13 mouse cellular contexts compared by ENCODE assay signal in the genomic region with DNA sequence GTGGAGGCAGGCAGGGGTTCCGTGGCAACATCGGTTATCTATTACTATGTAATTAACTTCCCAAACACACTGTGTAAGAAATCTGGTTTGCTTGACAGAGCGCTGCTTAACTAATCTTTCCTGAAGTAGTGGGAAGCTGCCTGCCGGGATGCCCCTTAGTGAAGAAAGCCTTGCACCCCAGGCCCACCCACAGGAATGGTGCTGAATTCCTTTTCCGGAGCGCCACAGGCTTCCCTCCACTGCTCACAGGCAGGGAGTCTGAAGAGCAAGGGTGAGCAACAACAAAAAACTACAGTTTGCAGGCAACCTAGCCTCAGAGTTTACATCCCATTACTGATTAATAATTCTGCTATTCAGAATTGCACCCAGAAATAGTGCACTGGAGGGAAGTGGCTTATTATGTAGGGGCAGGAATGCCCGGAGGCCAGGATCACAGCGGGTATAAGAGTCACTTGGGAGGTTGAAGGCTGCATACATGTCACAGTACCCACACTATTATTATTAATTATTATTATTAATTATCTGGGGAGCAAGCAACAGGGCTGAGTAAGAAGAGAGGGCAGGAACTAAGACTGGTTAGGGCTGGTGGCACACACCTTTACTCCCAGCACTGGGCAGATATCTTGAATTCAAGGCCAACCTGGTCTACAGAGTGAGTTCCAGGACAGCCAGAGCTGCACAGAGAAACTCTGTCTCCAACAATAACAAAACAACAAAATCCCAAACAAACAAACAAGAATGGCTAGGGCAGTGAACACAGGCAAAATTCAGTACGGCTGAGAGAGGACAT. TPM values are rescaled to one million over a fixed set of nuclear protein-coding genes. Genes with fewer than 3 reads are reported as not detected.
DNase-seq lines count a peak whose midpoint lies in the region; ATAC-seq and TF ChIP-seq lines count a peak whose summit lies in the region.
"Had no signal": no experiment of that assay in that cellular context is flagged by ENCODE, and none has a peak within 500 bp of the region (broad histone marks: within the 10 kb centered on the region; RNA-seq: fewer than 3 reads in every experiment).

No protein-coding gene starts in this region.

- H3K4me3 ChIP-seq in heart, embryonic 13.5 days = 0 out of 2 replicates have a peak overlapping the region, but pooled peaks have one; percentile 0
- H3K4me3 ChIP-seq in lung, embryonic 14.5 days (ENCODE audit: low read depth, low read length) = no peak overlapping the region
- no peak overlapping the region for H3K4me3 ChIP-seq in embryonic facial prominence, embryonic 12.5 days

- H3K4me1 ChIP-seq in heart, embryonic 13.5 days = peaks cover 22% of the 10 kb centered on the region
- peaks cover 5% of the 10 kb centered on the region; the same call in 1 of the 2 replicates for H3K4me1 ChIP-seq in lung, embryonic 14.5 days (ENCODE audit: insufficient read depth)
- H3K4me1 ChIP-seq in embryonic facial prominence, embryonic 12.5 days = peaks cover 14% of the 10 kb centered on the region

- no peaks in the 10 kb centered on the region for H3K36me3 ChIP-seq in heart, embryonic 13.5 days
- no peaks in the 10 kb centered on the region for H3K36me3 ChIP-seq in lung, embryonic 14.5 days (ENCODE audit: insufficient read depth)
- H3K36me3 ChIP-seq in embryonic facial prominence, embryonic 12.5 days = no peaks in the 10 kb centered on the region

- no peak for DNase-seq in heart, postnatal 25 days (ENCODE audit: low spot score)
- peak; percentile 21 for DNase-seq in lung, embryonic 14.5 days
- DNase-seq in lung, postnatal 25 days (ENCODE audit: low spot score) = no peak
- DNase-seq in retina, embryonic 14.5 days (ENCODE audit: low spot score) = peak; percentile 17
- DNase-seq in layer of hippocampus, postnatal 36 days = no peak
- no peak for DNase-seq in lung, postnatal 36 days
- DNase-seq: adrenal gland, postnatal 25 days; gastrocnemius, postnatal 36 days; right cerebral cortex, postnatal 4 days had no signal

- H3K9me3 ChIP-seq in heart, embryonic 13.5 days = no peaks in the 10 kb centered on the region
- no peaks in the 10 kb centered on the region for H3K9me3 ChIP-seq in lung, embryonic 14.5 days (ENCODE audit: low read depth, low read length)
- no peaks in the 10 kb centered on the region for H3K9me3 ChIP-seq in embryonic facial prominence, embryonic 12.5 days

- 13% methylated on average over 9 of the region's 9 CpGs for WGBS in heart, embryonic 13.5 days
- WGBS in lung, embryonic 14.5 days = 31% methylated on average over 9 of the region's 9 CpGs
- 16% methylated on average over 9 of the region's 9 CpGs for WGBS in embryonic facial prominence, embryonic 12.5 days

- H3K9ac ChIP-seq in heart, embryonic 13.5 days = no peak overlapping the region
- no peak overlapping the region for H3K9ac ChIP-seq in lung, embryonic 14.5 days
- no peak overlapping the region for H3K9ac ChIP-seq in embryonic facial prominence, embryonic 12.5 days

- peak overlapping the region; percentile 41 for H3K4me2 ChIP-seq in heart, embryonic 13.5 days
- no peak overlapping the region for H3K4me2 ChIP-seq in lung, embryonic 14.5 days
- peak overlapping the region; percentile 25 for H3K4me2 ChIP-seq in embryonic facial prominence, embryonic 12.5 days (replicated peaks)

- no peaks in the 10 kb centered on the region for H3K27me3 ChIP-seq in heart, embryonic 13.5 days (replicated peaks)
- H3K27me3 ChIP-seq in lung, embryonic 14.5 days (ENCODE audit: insufficient read depth, low read length) = no peaks in the 10 kb centered on the region
- H3K27me3 ChIP-seq in embryonic facial prominence, embryonic 12.5 days = no peaks in the 10 kb centered on the region

- H3K27ac ChIP-seq in heart, embryonic 13.5 days (replicated peaks) = peak overlapping the region; percentile 44
- 0 out of 2 replicates have a peak overlapping the region, but pooled peaks have one; percentile 2 for H3K27ac ChIP-seq in lung, embryonic 14.5 days (ENCODE audit: low read depth)
- peak overlapping the region; percentile 36; the same call in 1 of the 2 replicates for H3K27ac ChIP-seq in embryonic facial prominence, embryonic 12.5 days
- H3K27ac ChIP-seq: hindbrain, postnatal 0 days had no signal

- no peak for TF ChIP-seq CTCF in lung, embryonic 14.5 days (IDR thresholded peaks at IDR 0.05; ENCODE audit: low read depth)

- ATAC-seq in heart, embryonic 13.5 days (ENCODE audit: extremely low read depth, insufficient number of reproducible peaks, low FRiP score, low TSS enrichment) = no peak
- peak; percentile 28; the same call in 1 of the 2 replicates for ATAC-seq in lung, embryonic 14.5 days (ENCODE audit: insufficient read depth)
- ATAC-seq in embryonic facial prominence, embryonic 12.5 days (ENCODE audit: insufficient number of reproducible peaks, insufficient read depth, low FRiP score, low TSS enrichment) = no peak
- ATAC-seq: hindbrain, postnatal 0 days; midbrain, embryonic 16.5 days had no signal

- intact Hi-C loops in heart, postnatal 25 days (cut with DNase I) = no loop called here

RNA-seq across cellular contexts. Expression of gene Sinhcaf, which starts 26.0 kb away (rescaled TPM):
- 65.0 and 79.9 TPM in 2 replicates for polyA plus RNA-seq in heart, embryonic 13.5 days (2015; fragmentation: Nextera tagmentation; extraction: Ambion mirVana)
- 1 to 10 TPM; 4.9 to 5.7 TPM for total RNA-seq in heart, postnatal 25 days (2021)
- polyA plus RNA-seq in lung, embryonic 14.5 days (2014; fragmentation: Nextera tagmentation; extraction: Ambion mirVana) = 150 and 151 TPM in 2 replicates
- 143 and 147 TPM in 2 replicates for polyA plus RNA-seq in embryonic facial prominence, embryonic 12.5 days (2016; fragmentation: Nextera tagmentation; extraction: Ambion mirVana)
- 1 to 10 TPM; 4.3 to 5.0 TPM for total RNA-seq in layer of hippocampus, postnatal 36 days (2021)

Comparison
In these comparisons a context has a peak if more than half of its experiments do, and no peak if none do; other contexts are left out.
1. DNase-seq: peak in lung, embryonic 14.5 days (single experiment) and retina, embryonic 14.5 days (single experiment); none in heart, postnatal 25 days (single experiment), lung, postnatal 25 days (single experiment), layer of hippocampus, postnatal 36 days (0 of 2) and lung, postnatal 36 days (single experiment).
2. Peak in every context shown above with its lines, with median percentiles within 50 percentile points of each other: H3K27ac ChIP-seq.